14 mouse cellular contexts compared by ENCODE assay signal in the genomic region with DNA sequence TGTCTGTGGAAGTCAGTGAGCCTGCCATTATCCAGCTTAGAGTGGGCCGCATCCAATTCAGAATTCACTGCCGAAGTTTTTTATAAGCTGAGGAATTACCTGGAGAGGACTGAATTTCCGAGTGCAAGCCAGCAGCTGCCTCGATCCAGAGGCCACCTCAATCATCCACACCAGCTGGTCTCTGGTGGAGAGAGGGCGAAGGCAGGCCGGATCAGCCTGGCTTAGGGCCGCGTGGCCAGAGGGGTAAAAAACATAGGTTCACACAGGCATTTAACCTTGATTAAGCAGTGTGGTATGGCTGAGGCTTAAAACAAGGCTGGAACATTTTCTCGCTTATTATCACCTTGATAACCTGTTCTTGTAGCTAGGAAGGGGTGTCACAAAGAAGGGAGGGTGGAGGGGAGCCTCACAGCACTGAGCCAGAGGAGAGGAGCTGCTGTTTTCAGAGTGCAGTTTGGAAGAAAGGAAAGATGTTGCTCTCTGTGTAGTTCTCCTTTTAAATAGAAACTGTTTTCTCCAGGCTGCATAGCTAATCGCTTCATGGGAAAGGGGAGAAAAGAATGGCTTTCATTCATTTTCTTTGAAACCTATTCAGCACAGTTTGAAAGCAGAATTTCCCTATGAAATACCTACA.
DNase-seq lines count a peak whose midpoint lies in the region; ATAC-seq lines count a peak whose summit lies in the region.
"Had no signal": no experiment of that assay in that cellular context is flagged by ENCODE, and none has a peak within 500 bp of the region (broad histone marks: within the 10 kb centered on the region; RNA-seq: fewer than 3 reads in every experiment).

No protein-coding gene starts in this region.

- H3K36me3 ChIP-seq in kidney, embryonic 16.5 days (ENCODE audit: insufficient read depth, low read length): no peaks in the 10 kb centered on the region
- H3K36me3 ChIP-seq in forebrain, embryonic 15.5 days: no peaks in the 10 kb centered on the region
- no peaks in the 10 kb centered on the region for H3K36me3 ChIP-seq in midbrain, embryonic 15.5 days (replicated peaks)
- H3K36me3 ChIP-seq: liver, embryonic 12.5 days had no signal

- no peaks in the 10 kb centered on the region for H3K9me3 ChIP-seq in kidney, embryonic 16.5 days (ENCODE audit: low read length)
- no peaks in the 10 kb centered on the region for H3K9me3 ChIP-seq in forebrain, embryonic 15.5 days
- no peaks in the 10 kb centered on the region for H3K9me3 ChIP-seq in midbrain, embryonic 15.5 days
- H3K9me3 ChIP-seq: liver, embryonic 12.5 days had no signal

- no peak overlapping the region for H3K4me2 ChIP-seq in kidney, embryonic 16.5 days (replicated peaks; ENCODE audit: low read depth, low read length)
- H3K4me2 ChIP-seq in forebrain, embryonic 15.5 days (replicated peaks): no peak overlapping the region
- H3K4me2 ChIP-seq in midbrain, embryonic 15.5 days: no peak overlapping the region
- H3K4me2 ChIP-seq: liver, embryonic 12.5 days had no signal

- peak; percentile 14 for DNase-seq in kidney, adult 9 months
- DNase-seq in kidney, postnatal 14 days: peak; percentile 30
- DNase-seq in right cerebral cortex, postnatal 14 days: no peak
- DNase-seq in cerebellum, postnatal 25 days: no peak
- DNase-seq: gastrocnemius, postnatal 36 days; heart, postnatal 10 days; layer of hippocampus, postnatal 36 days; lung, postnatal 14 days had no signal

- H3K4me1 ChIP-seq in kidney, embryonic 16.5 days (ENCODE audit: insufficient read depth, low read length): no peaks in the 10 kb centered on the region
- H3K4me1 ChIP-seq in forebrain, embryonic 15.5 days: peaks cover 31% of the 10 kb centered on the region
- peaks cover 27% of the 10 kb centered on the region for H3K4me1 ChIP-seq in midbrain, embryonic 15.5 days
- H3K4me1 ChIP-seq: liver, embryonic 12.5 days had no signal

- no peak overlapping the region for H3K27ac ChIP-seq in kidney, embryonic 16.5 days (ENCODE audit: low read length)
- peak overlapping the region; percentile 46 for H3K27ac ChIP-seq in forebrain, embryonic 15.5 days (replicated peaks)
- peak overlapping the region; percentile 61 for H3K27ac ChIP-seq in midbrain, embryonic 15.5 days
- H3K27ac ChIP-seq: liver, embryonic 12.5 days had no signal

- 82% methylated on average over 10 of the region's 10 CpGs for WGBS in kidney, embryonic 16.5 days
- 33% methylated on average over 10 of the region's 10 CpGs for WGBS in forebrain, embryonic 15.5 days
- 29% methylated on average over 10 of the region's 10 CpGs for WGBS in midbrain, embryonic 15.5 days

- H3K4me3 ChIP-seq in kidney, embryonic 16.5 days (ENCODE audit: low read length): no peak overlapping the region
- H3K4me3 ChIP-seq in forebrain, embryonic 15.5 days: no peak overlapping the region
- H3K4me3 ChIP-seq in midbrain, embryonic 15.5 days: no peak overlapping the region
- H3K4me3 ChIP-seq: liver, embryonic 12.5 days had no signal

- H3K9ac ChIP-seq in kidney, embryonic 16.5 days (replicated peaks; ENCODE audit: low read length): no peak overlapping the region
- no peak overlapping the region for H3K9ac ChIP-seq in forebrain, embryonic 15.5 days (replicated peaks)
- no peak overlapping the region for H3K9ac ChIP-seq in midbrain, embryonic 15.5 days
- H3K9ac ChIP-seq: liver, embryonic 12.5 days had no signal

- no peaks in the 10 kb centered on the region for H3K27me3 ChIP-seq in kidney, embryonic 16.5 days (ENCODE audit: insufficient read depth, low read length)
- no peaks in the 10 kb centered on the region for H3K27me3 ChIP-seq in forebrain, embryonic 15.5 days
- no peaks in the 10 kb centered on the region for H3K27me3 ChIP-seq in midbrain, embryonic 15.5 days (replicated peaks)
- H3K27me3 ChIP-seq: liver, embryonic 12.5 days had no signal

- ATAC-seq in kidney, embryonic 16.5 days (ENCODE audit: low FRiP score, low TSS enrichment): no peak
- 0 out of 2 replicates have a peak, but pooled peaks have one; percentile 29 for ATAC-seq in forebrain, embryonic 15.5 days (replicated peaks)
- ATAC-seq in midbrain, embryonic 15.5 days (replicated peaks): peak; percentile 61
- ATAC-seq in granulocyte monocyte progenitor cell, adult 5-6 weeks (replicated peaks; ENCODE audit: poor library complexity, severe bottlenecking): no peak
- ATAC-seq: intestine, postnatal 0 days; liver, embryonic 12.5 days had no signal

Comparison
In these comparisons a context has a peak if more than half of its experiments do, and no peak if none do; other contexts are left out.
1. DNase-seq: peak in kidney, adult 9 months (single experiment) and kidney, postnatal 14 days (single experiment); none in right cerebral cortex, postnatal 14 days (single experiment) and cerebellum, postnatal 25 days (0 of 2).
2. ATAC-seq: peak in forebrain, embryonic 15.5 days (single experiment) and midbrain, embryonic 15.5 days (single experiment); none in kidney, embryonic 16.5 days (single experiment) and granulocyte monocyte progenitor cell, adult 5-6 weeks (single experiment).